Mouse (Mus musculus) testis, adult 2 months (tissue): ENCODE data around the gene Irs2.

Experiments
- CTCF ChIP-seq: fragments of 200-500 bp; IDR thresholded peaks from 2 replicates; pipeline ENCODE4 v1.5.1; 2012; ENCODE audit warnings: low read depth, mild to moderate bottlenecking, inconsistent platforms, low read length, moderate library complexity; ENCODE audit not compliant: control insufficient read depth, insufficient read depth, insufficient replicate concordance
- POLR2A ChIP-seq: fragments of 200-500 bp; IDR thresholded peaks from 2 replicates; pipeline ENCODE4 v1.6.1; 2012; ENCODE audit warnings: low read depth, mild to moderate bottlenecking, inconsistent platforms, low read length, moderate library complexity; ENCODE audit not compliant: control insufficient read depth

GRCm38 (mm10) chr8:11006276-11006630 lies 2.0 kb downstream of the Irs2 start:
- TF ChIP-seq CTCF = no peak
- no peak for TF ChIP-seq POLR2A
